Mouse (Mus musculus) lung, postnatal 25 days (tissue): ENCODE measurements around the gene Elmo1.

Experiments
- DNase-seq: peaks from one replicate; pipeline ENCODE4 v3.0.0; 2022; ENCODE audit warnings: low spot score

The Elmo1 gene

DNA sequence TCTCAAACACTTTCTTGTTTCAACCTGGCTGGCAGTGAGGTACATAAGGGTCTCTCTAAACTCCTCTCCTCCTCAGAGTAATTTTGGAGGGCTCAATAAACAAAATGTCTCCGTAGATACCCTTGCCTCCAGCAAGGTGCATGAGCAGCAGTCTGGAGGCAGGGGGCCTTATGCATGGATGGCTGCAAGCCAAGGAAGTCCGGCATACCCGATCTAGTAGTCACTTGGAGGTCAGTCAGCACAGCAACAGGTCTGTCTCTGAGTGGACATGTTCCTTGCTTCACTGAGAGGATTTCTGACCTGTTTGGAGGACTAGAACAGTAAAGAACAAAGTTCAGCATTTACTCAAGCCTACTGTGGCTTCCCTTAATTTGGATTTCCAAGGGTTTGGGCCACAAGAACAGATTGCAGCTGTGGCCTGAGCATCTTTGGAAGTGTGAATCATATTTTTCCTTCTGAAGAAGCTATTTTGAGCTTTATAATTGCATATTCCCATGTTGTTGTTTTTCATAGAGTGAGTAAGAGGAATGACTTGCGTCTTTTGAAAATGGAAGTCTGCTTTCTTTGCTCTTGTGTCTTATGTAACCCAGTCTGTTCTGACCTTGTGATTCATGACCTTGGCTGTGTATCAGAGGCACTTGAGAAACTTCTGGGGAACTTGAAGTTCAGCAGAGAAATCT is 296.2 kb downstream of the Elmo1 start:
- peak; percentile 85 for DNase-seq

DNA sequence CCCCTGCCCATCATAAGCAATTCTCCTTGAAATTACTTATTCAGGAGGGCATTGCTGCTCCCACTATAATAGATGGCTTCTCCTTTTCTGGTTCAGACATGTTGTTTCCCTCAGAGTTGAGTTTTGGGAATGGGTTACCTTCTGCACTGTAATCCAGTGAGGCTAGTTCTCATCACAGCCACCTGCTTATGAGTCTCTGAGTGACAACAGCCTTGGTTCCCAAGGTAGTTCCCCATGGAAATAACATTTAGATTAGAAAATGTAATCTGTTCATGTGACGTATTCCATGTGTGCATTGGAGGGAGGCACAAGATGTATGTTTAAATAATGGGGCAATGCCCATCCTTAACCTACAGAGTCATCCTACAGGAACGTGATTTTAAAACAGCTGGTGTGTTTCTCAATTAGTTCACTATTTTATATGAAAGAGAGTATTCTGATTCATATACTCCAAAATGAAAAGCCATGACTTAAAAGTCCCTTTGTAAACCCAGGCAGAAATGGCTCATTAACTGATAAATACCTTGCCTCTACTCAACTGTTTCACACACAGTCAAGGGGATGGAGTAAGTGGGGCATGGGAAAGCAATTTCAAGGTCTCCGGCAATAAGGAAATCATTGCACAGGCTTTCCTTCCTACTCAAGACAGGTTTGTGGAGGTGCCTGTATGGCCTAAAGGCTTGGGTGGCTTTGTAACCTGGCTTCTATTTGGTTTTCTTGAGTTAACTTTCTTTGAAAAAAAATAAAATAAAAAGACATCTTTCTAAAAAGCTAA is 302.6 kb downstream of the Elmo1 start:
- no peak for DNase-seq

DNA sequence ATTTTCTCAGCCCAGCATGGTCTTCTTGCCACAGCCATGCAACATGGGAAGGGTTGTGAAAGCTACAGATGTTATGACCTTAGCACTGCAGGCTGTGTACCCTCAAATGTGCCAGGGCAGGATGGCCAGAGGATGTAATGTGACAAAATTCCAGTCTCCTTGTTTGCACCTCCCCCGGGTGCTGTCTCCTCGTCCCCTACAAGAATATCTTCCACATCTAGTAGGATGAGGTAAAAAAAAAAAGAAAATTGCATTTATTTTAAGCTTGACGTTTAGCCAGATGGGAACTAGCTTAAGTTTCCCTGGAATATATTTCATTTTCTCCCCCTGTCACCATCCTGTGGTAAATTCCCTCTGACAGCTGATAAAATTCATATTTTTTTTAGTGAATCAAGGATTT is 307.3 kb downstream of the Elmo1 start:
- DNase-seq, result no peak

DNA sequence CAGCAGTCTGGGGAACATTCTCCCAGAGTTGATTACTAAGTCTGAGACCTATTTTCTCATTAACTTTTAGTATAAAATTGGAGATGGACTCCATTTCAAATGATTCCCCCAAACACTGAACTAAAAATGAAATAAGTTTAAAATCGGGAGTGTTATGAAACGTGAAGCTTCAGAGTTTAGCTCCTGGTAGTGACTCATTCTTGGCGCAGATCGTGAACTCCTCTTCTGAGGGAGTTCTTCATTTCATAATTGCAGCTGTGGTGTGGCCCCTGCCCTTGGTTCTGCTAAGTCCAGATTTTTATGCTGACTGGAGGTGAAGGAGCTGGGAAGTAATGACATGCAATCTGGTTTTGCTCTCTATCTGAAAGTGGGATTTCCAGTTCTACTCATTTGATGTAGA is 307.9 kb downstream of the Elmo1 start:
- peak; percentile 43 for DNase-seq

DNA sequence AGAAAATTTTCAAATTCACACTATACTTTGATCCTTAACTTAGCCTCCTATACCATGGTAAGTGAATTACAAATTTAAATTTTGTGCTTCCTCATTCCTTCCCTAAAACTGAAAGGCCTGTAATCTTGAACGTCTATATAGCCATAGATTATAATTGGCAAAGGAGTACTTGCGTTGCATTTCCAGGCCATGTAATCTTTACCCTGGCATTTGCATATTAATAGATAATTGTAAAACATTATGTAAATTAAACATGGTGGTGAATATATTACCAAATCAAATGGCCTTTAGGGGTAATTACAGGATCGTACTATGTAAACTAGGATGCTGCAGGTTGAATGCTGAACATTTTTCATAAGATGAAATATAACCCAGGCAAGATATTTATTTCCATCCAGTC is 314.1 kb downstream of the Elmo1 start:
- DNase-seq, result no peak

DNA sequence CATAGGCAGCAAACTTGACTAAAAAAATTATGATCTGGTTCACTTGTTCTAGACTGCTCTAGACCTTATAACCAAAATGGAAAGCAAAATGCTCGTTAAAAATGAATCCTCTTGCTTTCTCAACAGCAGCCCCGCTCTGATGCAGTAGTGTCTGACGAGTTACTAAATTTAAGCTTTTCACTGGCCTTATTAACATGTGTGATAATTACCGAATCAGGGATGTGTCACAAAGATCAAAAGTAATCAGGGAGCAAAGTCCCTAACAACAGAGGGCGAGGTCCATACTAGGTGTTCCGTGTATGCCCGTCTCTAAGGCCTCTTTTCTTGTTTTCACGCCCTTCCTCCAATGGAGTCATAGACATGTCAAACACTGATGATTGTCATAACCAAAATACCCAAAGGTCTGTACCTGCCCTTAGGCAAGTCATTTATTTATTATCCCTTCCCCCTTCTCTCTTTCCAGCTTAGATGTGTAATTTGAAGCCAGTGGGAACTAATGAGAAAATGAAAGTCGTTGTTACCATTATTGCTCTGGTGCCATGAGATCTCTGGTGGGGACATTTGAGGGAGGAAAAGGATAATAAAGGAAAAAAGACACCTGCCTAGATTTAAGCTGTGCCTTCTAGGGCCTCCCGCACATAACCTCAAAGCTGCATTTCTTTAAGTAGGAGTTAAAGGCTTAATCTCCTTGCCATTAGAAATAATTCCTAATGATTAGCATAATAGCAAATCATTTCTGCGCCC is 316.2 kb downstream of the Elmo1 start:
- no peak for DNase-seq

DNA sequence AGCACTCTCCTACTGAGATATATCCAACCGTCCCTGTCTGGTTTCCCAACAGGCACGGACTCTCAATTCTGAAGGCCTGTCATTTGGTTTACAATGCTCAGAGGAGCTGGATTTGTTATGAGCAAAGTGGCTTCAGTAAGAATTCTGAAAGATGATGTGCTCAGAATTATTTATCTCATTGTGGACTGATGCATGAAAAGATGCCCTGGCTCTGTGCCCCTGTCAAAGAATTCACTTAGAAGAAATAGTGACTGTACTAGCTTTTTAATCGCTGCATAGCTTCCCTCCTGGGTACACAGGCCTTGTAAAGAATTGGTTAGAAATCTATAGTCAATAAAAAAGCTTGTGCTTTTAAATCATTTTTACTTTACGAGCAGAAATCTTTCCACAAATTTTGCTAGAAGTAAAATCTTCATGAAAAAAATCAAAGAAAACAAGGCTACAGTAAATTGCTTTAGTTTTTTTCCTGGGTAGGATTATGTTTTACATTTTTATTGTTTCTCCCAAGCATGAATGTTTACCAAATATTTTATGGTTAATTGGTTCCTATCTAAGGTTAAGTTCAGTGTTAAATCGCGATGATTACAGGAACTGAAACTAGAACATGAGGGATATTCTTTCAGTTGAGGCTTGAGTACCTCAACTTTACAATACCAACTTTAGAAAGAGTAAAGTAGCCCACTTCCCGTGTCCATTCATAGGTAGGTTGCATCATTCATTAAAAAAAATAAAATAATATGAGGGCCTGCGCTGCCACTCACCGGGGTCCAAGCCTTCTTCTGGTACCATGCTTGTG is 320.1 kb downstream of the Elmo1 start:
- no peak for DNase-seq

DNA sequence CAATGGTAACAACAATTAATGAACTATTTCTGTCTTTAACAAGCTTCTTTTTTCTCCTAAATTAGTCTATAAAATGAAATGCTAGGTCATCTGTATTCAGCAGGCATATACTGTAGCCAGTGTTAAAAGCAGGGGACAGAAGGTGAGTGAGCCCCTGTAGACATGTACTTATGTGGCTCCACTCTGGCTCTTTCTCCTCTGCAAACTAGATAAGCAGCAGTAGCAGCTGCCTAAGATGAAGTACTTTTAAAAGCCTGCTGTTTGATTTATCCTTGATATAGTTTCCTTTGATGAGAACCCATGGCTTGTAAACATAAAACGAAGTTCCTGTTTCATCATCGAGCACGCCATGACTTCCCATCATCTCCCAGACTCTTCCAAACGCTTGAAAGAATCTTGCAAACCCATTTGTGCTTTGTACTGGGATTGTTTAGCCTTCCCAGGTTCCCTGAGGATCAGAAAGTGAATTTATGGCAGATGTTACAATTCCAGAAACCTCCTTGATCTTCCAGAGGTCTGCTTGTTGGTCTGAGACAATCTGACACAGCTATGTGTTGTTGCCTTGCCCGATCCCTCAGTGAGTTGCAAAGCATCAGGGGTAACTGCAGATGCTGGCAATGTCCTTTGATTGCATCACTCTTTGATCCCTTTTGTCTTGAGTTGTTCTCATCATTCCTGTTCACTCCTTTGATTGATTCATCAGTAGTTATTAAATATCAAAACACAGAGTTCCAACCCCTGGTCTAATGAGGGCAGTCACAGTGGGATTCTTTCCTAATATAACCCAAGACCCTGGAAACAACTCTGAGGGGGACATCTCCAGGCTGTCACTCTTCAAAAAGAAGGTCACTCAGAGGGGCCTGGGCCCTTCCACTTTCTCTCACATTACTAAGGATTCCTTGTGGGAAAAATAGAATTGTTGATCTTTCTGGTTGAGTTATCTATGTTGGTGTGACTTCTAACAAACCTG is 326.6 kb downstream of the Elmo1 start:
- DNase-seq, result no peak

DNA sequence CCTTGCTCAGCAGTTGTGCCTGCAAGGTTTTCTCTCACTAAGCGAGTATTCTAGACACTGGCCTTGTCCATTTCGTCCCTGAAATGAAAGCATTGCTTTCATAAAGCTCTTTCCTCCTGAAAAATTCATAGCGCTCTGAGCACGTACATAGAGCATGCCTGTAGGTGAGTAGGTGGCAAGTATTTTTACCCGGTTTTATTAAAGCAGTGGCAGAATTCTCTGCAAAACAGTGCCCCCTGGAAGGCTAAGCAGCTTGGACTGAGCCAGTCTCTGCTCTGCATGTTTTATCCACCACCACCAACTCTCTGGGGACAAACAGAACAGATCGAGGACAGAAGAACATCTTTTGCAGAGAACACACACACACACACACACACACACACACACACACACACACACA is 340.6 kb downstream of the Elmo1 start:
- DNase-seq, result no peak

DNA sequence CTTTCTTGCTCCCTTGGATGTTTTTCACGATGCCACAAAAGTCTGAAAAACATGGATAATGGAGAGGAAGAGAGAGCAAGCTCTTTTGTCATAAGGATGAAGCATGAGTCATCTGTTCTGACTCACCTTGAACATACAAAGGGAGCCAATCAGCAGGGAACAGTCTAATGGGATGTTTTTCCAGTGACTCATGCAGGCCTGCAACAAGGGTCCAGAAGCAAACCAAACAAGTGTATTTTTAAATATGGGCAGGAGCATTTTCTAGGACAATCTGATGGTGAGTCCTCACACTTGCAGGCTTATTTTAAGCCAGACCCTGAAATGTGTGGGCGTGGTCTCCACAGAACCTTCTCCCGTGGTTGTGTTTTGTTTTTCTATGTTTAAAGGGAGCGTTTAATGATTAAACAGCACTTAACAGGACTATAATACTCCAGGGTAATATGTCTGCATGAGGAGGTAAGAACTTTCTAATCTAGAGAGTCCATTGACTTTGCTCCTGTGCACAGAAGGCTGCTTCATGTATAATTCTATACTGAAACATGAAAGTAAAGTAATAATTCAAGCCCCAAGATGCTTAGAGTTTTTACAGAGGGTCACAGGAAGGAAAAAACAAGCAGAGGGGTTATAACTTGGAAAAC is 342.9 kb downstream of the Elmo1 start:
- peak; percentile 50 for DNase-seq

DNA sequence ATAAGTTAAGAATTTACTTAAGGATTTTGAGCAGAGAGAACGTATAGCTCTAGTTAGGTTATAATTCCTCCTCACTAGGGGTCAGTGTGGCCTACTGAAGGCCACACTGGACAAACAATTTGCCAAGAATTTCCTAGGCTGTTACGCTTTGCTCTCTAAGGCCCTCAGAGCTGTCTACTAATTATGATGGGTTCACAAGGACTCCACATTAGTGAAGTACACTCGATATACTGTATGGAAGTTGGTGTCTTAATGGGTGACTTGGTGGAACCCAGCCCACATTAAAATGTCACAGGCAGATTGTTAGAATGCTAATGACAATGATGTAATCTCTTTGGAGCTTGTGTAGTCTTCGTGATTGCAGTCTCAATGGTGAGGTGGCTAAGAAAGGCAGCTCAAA is 343.7 kb downstream of the Elmo1 start:
- no peak for DNase-seq

DNA sequence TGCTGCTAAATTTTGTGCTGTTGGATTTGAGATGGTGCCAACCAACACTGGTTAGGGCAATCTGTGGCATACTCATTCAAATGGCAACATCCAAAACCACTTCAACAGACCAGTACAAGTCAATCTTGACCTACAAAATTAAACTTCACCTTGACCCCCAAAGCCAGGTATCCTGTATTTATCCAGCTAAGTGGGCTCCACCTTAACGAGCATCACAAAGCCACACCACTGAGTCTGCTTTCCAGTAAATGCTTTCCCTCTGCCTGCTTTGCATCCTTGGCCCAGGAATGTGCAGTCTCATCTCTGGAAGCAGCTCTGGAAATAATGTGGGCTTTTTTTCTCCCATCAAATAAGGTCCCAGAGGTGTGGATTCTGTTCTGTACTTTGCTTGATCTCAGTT is 349.1 kb downstream of the Elmo1 start:
- DNase-seq, result no peak

DNA sequence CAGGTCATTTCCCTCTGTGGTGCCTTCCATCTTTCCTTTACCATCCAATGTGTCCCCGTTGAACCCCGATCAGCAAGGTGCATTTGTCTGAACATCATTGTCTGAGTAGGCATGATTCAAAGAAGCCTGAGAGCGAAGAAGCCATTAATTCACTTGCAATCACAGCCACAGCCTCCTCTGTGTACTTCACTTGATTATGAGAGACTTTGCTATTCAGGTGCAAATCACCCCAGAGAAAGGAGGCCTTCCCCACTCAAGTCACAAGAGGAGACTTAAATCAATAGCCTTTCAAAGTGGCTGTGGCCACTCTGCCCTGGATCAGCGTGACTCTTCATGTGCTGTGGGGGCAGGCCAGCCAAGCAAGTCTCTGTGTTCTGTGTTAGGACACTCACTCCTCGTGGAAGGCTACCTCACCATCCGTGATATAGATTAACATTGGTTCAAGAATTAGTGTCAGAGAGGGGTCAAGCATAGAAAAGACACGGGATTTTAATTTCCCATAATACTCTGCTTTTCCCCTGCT is 360.5 kb downstream of the Elmo1 start:
- DNase-seq, result no peak

DNA sequence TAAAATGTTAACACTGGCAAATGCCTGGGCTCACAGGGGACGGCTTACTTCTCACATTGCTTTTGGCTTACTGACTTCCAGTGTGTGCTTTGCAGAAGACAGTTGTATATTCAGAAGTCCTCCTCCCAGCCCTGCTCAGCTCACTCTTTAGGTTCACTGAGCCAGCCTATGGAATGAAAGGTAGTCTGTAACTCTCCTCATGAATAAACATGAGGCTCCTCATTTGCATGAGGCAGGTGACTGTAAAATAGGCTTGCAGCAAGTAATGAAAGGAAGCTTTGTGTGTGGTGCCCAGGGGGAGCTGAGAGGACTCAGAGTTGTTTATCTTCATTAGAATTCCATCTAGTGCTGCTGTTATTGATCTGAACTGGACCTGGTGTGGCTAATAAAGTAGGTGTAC is 364.0 kb downstream of the Elmo1 start:
- no peak for DNase-seq

DNA sequence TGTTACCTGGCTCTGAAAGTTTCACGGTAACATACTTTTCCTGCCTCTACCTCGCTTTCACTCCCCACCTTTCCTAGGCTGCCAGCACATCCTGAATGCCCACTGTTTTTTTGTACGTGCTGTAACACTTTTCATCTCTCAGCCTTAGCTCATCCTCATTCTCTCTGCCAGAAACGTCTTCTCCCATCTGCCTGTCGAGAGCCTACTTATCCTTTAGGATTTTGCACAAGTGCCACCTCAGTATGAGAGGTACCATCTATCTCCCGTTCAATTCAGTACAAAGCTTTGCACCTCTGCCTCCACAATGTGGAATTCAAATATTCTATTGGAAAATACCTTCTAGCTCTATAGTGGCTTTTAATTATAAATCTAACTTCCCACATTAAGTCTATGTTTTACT is 369.7 kb downstream of the Elmo1 start:
- no peak for DNase-seq

DNA sequence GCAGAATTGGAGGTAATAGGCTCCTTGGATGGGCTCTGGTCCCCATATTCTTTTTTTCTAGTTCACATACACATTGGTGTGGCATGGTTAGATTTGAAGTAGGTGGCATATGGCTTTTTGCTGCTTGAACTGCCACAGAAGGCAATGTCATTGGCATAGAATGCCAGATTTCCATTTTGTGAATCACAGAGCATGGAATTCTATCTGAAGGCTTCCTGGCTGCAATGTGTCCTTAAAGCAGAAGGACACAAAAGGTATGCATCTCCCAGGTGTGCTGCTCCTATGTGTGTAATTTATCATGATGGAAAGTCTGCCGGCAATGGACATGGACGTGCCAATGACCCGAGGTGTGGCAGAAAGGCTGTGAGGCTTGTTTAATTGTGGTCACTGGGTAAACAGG is 371.2 kb downstream of the Elmo1 start:
- DNase-seq, result no peak

DNA sequence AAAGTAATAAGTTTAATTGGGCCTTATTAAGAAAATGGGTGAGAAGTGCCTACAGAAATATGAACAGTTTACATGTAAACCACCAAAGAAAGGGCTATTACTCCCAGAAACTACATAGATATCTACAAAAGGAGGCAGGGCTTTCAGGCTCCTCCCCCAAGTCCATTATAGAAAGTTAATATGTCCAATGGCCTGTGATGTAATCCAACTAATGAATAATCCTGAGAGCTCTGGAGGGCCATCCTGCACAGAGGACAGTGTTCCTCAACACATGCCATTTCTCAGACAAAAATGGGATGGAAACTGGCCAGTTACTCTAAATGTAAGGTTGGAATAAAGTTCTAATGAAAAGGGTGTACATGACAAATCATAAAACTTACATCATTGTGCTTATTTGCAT is 373.8 kb downstream of the Elmo1 start:
- DNase-seq, result no peak

DNA sequence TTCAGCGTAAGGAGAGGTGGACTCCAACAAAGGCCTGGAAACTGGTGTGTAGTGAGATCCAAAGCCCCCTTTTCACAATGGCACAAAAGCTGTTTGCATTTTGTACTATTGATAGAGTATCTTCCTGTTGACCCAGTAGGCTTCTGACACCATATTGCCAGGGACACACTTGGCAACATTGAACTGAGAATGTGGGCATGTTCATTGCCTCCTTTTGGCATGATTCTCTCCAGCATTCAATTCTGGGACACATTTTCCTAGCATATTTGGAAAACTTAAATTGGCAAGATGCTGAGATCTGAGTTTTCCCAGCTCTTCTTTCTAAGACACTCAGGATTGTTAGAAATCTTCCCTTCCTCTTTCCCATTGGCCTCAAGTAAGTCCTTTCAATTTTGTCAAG is 377.0 kb downstream of the Elmo1 start:
- no peak for DNase-seq

DNA sequence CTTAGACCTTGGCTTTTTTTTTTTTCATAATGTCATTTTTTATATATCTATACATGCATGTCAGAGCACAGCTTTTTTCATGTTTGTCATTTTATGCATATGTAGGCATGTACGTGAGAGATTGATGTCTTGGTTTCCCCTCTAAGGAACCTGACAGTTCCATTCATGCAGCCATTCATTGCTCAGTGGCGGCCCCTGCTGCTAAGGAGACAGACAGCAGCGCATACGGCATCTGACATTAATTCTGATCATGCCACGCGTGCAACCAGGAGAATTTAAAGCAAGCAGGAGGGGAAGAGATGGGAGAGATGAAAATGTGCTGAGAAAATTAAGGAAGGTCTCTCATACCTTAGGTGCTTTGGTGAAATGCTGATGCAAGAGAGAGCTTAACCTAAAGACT is 381.3 kb downstream of the Elmo1 start:
- peak; percentile 51 for DNase-seq

DNA sequence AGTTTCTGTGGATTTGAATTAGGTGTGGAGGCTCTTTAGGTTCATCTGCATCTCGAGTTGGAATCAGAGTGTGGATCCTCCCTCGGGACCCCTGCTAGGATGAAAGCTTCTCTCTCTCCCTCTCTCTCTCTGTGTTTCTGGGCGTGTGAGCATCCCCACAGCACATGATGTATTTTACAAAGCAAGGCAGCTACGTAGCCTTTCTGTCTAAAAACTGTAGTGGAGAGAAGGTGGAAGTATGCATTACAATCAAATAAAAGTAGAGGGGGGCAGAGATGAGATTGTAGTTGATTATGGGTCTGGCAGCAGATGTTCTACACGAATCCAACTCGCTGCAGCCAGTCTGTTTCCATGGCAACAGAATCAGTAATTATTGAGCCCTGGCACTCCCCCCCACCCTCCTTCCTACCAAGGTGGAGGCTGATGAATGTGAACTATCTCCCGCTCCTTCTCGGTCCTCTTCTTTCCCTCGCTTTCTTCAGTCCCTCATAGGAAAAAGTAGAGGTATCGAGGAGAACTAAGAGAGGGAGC is 382.0 kb downstream of the Elmo1 start:
- DNase-seq, result no peak
